Mouse (Mus musculus) MEL (cell line): ENCODE data around the gene Stn1.

Experiments
- CTCF ChIP-seq, 3 experiments: IDR thresholded peaks in 2 of 3; conservative IDR thresholded peaks in 1 of 3; 2 replicates each; pipeline ENCODE4 v1.5.1; 2011 to 2012; ENCODE audit warnings: low read length in 3 of 3, low read depth in 2 of 3, mild to moderate bottlenecking in 2 of 3, improper control_type of control experiment in 1 of 3, inconsistent platforms in 1 of 3, mixed read lengths in 1 of 3, moderate library complexity in 1 of 3; ENCODE audit not compliant: control insufficient read depth in 1 of 3, insufficient read depth in 1 of 3, poor library complexity in 1 of 3, severe bottlenecking in 1 of 3
- ELF1 ChIP-seq: IDR thresholded peaks from 2 replicates; pipeline ENCODE4 v1.6.1; 2014; ENCODE audit warnings: low read depth, mild to moderate bottlenecking, inconsistent platforms, low read length, improper control_type of control experiment, moderate library complexity
- HCFC1 ChIP-seq: IDR thresholded peaks from 2 replicates; pipeline ENCODE4 v1.6.1; 2012; ENCODE audit warnings: low read depth, mild to moderate bottlenecking, inconsistent platforms, low read length, improper control_type of control experiment, moderate library complexity
- KAT2A ChIP-seq: conservative IDR thresholded peaks from 2 replicates; pipeline ENCODE4 v1.6.1; 2012; ENCODE audit warnings: low read depth, low read length, improper control_type of control experiment, inconsistent platforms
- MEF2A ChIP-seq: IDR thresholded peaks from 2 replicates; pipeline ENCODE4 v1.6.1; 2014; ENCODE audit warnings: low read depth, mild to moderate bottlenecking, inconsistent platforms, low read length, improper control_type of control experiment; ENCODE audit not compliant: poor library complexity, insufficient replicate concordance, severe bottlenecking; ENCODE audit errors: extremely low read depth
- MXI1 ChIP-seq: IDR thresholded peaks from 2 replicates; pipeline ENCODE4 v1.6.1; 2011; ENCODE audit warnings: mild to moderate bottlenecking, low read depth, low read length, improper control_type of control experiment
- NELFE ChIP-seq: IDR thresholded peaks from 2 replicates; pipeline ENCODE4 v1.6.1; 2011; ENCODE audit warnings: low read depth, low read length, improper control_type of control experiment
- POLR2A ChIP-seq, 2 experiments: IDR thresholded peaks; 2 replicates each; pipeline ENCODE4 v1.6.1; 2011 to 2012; ENCODE audit warnings: low read length in 2 of 2, mild to moderate bottlenecking in 2 of 2, control low read depth in 1 of 2, improper control_type of control experiment in 1 of 2, low read depth in 1 of 2, moderate library complexity in 1 of 2; ENCODE audit not compliant: control insufficient read depth in 1 of 2, insufficient read depth in 1 of 2, poor library complexity in 1 of 2
- POLR2AphosphoS5 ChIP-seq: IDR thresholded peaks from 2 replicates; pipeline ENCODE4 v1.6.1; 2012; ENCODE audit warnings: low read depth, borderline replicate concordance, mild to moderate bottlenecking, inconsistent platforms, low read length, moderate library complexity, mixed read lengths
- RAD21 ChIP-seq: IDR thresholded peaks from 2 replicates; pipeline ENCODE4 v1.6.1; 2011; ENCODE audit warnings: mild to moderate bottlenecking, low read depth, low read length, improper control_type of control experiment
- USF1 ChIP-seq: IDR thresholded peaks from 2 replicates; pipeline ENCODE4 v1.6.1; 2014; ENCODE audit warnings: low read depth, mild to moderate bottlenecking, inconsistent platforms, low read length, improper control_type of control experiment, moderate library complexity
- ZNF384 ChIP-seq: IDR thresholded peaks from 2 replicates; pipeline ENCODE4 v1.6.1; 2012; ENCODE audit warnings: low read depth, mild to moderate bottlenecking, inconsistent platforms, low read length, improper control_type of control experiment

- TF ChIP-seq POLR2A (IDR thresholded peaks at IDR 0.05; ENCODE audit: control insufficient read depth in 1 of 2, insufficient read depth in 1 of 2, low read depth in 1 of 2, low read length in 2 of 2, poor library complexity in 1 of 2) (no peak), ELF1 (no peak), KAT2A (no peak), POLR2AphosphoS5 (no peak), NELFE (no peak), MEF2A (no peak), CTCF (IDR thresholded peaks at IDR 0.05 in 2 of 3, conservative IDR thresholded peaks at IDR 0.05 in 1 of 3; ENCODE audit: control insufficient read depth in 1 of 3, insufficient read depth in 1 of 3, low read depth in 2 of 3, low read length in 3 of 3, poor library complexity in 1 of 3, severe bottlenecking in 1 of 3) (peak; percentile 36 to 87 (median 80)), ZNF384 (no peak), HCFC1 (no peak), MXI1 (no peak), USF1 (no peak), RAD21 (peak; percentile 77)
These were observed 34.7 kb downstream of the Stn1 start for GRCm38 (mm10) chr19:47502563-47502962.
